Mouse (Mus musculus): Measurements from ENCODE around the gene Paxbp1.
"Not testable (repeated sequence)": the region's sequence is repeated elsewhere in the genome, so short reads cannot be mapped to it uniquely, and the experiment has no call there.

Gene Paxbp1

GRCm38 (mm10) chr16:91044270-91045182 lies at the start of gene Paxbp1:
Gene Paxbp1 (minus strand): TSS chr16:91044543.
- peak; percentile 99 for DNase-seq (ENCODE audit: low read depth, low spot score)

- no peak for DNase-seq (ENCODE audit: low read depth, low spot score)
Measured at GRCm38 (mm10) chr16:91086642-91087306, 42.4 kb upstream of the Paxbp1 start.

DNA sequence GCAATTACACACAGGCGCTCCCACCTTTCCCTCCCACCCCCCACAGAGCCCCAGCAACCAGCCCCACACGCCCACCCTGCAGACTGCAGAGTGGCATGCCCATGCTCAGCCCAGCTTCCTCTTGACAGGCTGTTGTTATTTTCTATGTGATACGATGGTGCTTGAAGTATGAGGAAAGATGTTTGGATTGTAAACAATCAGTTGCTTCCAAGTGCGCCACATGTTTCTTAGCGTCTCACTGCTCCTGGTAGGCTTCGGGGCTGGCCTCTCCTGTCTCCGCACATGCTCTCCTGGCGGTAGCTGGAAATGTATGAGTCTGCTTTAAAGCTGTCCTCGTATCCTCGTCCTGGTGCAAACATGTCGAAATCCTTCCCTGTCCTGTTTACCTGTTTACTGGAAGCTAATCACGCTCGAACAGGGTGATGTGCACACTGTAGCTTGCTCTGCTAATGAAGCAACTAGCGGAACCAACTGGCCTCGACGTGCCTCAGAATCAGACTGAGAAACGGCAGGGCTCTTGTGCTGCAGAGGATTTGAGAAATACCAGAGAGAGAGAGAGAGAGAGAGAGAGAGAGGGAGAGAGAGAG lies 41.0 kb upstream of the Paxbp1 start:
- no peak for DNase-seq (ENCODE audit: low read depth, low spot score)

DNA sequence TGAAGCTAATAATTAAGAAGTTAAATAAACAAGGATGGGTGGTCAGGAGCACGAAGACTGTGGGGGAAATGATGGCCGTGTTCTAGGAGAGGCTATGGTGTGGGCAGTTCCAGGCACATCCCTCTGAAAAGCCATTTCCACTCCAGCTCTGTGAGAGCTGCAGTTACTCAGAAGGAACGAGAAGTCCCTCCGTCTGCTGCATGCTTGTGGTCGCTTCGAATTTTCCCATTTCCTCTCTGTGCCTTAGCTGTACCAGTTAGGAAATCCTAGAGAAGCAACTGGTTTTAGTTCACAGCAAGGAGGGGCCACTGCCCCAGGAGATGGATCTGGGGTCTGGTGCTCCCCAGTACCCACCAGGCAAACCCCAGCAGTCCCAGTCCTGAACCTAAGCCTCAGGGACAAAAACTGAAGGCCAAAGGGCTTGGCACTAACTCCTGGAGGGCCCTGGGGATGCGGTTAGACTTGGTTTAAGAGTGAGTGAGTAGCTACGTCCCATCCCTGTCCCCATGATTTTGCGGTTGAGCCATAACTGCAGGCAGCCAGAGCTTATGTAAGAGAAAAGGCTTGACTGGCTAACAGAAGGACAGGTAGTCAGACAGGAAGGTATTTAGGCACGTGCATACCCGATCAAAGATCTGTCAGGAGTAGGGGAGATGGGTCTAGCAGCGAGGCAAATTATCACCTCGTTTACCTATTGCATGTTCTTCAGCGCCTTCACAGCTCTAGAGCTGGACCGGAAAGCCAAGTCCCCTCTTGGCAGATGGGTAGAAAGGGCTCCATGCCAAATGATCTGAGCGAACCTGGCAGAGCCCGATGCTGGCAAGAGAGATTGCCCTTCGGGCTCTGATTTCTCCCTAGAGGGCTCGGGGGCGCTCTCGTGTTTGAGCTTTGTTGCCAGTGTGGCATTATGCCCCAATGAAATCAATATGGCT lies 40.2 kb upstream of the Paxbp1 start:
- DNase-seq (ENCODE audit: low read depth, low spot score) = no peak

DNA sequence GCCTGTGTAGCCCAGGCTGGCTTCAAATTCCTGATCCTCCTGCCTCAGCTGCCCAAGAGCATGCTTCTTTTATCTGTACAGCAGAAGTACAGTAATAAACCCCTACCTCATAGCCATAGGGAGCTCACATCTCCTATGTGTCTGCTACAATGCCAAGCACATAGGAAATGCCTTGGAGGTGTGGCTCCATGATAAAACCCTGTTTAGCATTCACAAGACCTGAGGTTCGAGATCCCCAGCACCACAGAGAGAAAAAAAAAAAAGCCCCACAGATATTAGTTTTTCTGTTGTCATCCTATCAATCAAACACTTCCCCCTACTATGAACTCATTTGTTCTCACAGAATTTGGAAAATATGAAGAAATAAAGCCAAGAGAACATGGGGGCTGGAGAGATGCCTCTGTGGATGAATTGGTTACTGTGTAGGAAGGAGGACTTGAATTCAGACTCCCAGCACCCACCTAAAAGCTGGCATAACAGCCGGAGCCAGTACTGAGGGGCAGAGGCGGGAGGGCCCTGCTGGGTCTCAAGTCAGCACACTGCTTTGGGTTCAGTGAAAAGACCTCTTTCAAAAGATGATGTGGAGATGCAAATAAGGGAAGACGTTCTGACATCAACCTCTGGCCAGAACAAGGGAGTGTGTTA lies 38.8 kb upstream of the Paxbp1 start:
- no peak for DNase-seq (ENCODE audit: low read depth, low spot score)

DNA sequence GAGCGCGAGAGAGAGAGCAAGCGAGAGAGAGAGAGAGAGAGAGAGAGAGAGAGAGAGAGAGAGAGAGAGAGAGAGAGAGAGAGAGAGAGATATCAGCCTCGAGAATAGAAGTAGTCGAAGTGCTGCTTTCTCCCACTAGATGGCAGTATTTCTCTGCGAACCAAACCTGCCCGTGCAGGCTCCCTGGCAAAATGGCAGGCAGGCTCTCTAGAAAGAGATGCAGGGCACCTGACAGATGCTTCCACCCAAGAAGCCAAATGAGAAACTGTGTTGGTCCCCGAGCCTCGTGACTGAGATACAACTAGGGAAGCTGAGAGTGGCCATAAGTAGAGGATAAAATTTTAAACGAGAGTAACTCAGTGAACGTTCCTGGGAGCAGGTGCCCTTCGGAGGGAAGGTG lies 37.2 kb upstream of the Paxbp1 start:
- DNase-seq (ENCODE audit: low read depth, low spot score) = peak; percentile 88

DNA sequence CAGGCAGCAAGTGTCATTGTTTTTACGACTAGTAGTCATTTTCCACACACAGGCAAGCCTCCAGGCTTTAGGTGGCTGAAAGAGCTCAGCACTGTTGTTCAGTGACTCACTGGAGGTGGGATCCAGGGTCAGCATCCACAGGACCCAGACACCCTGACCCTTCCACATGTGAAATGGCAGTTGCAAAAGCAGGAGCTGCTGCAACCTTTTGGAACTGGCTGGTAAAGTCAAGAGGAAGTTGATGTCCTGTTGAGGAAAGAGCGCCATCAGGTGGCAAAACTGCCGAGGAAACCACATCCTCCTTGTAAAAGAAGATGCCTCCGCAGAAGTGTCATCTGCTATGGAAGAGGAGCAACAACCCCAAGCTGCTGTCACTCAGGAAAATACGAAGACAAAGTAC lies 31.8 kb upstream of the Paxbp1 start:
- DNase-seq (ENCODE audit: low read depth, low spot score) = peak; percentile 25

GRCm38 (mm10) chr16:91075423-91075822 lies 31.1 kb upstream of the Paxbp1 start:
- not testable (repeated sequence) for DNase-seq (ENCODE audit: low read depth, low spot score)

DNA sequence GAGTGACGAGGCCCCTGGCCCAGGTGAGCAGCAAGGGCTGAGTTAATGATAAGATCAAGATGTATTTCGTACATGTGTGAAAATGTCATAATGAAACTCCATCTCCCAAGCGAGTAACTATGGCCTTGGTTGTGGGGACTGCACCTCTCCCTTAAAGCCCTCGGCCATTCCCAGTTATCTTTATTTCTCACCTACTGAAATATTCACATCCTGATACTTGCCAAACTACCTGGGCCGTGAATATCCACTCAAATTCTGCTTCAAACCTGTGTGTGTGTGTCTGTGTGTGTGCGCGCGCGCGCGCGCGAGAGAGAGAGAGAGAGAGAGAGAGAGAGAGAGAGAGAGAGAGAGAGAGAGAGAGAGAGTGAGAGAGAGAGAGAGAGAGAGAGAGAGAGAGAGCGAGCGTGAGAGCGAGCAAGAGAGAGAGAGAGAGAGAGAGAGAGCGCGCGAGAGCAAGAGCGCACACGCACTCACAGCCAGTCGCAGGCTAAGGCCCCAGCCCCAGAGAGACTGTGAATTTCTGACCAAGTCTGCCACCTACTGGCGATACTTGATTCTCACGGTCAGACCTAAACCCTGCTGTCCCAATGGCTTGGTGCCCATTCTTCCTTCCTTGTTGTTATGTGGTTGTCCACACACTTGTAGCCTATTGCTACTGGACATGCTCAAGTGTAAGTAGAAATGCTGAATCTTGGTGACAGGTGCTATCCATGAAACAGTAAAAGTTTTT lies 29.0 kb upstream of the Paxbp1 start:
- DNase-seq (ENCODE audit: low read depth, low spot score) = peak; percentile 98

GRCm38 (mm10) chr16:91072256-91072655 lies 27.9 kb upstream of the Paxbp1 start:
- no peak for DNase-seq (ENCODE audit: low read depth, low spot score)

- no peak for DNase-seq (ENCODE audit: low read depth, low spot score)
Measured at GRCm38 (mm10) chr16:91068969-91069368, 24.6 kb upstream of the Paxbp1 start.

- no peak for DNase-seq (ENCODE audit: low read depth, low spot score)
Measured at GRCm38 (mm10) chr16:91067122-91067521, 22.8 kb upstream of the Paxbp1 start.

GRCm38 (mm10) chr16:91064583-91065365 lies 20.4 kb upstream of the Paxbp1 start:
- DNase-seq (ENCODE audit: low read depth, low spot score) = no peak

DNA sequence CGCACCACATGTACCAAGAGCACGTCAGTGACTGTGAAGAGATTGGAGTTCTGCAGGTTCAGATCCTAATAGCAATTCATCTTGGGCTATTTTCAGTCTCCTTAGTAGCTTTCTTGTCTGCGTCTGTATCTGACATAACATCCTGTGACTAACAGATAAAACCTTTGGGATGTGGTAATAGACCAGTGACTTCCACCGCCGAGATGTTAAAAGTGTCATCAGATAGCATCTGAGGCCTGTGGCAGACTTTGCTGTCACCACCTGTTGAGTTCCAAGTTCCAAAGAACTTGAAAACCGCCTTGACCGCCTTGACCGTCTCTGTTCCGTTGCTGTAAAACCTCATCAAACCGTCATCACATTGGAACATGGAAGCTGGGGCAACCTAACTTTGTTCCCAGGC lies 19.4 kb upstream of the Paxbp1 start:
- no peak for DNase-seq (ENCODE audit: low read depth, low spot score)

DNA sequence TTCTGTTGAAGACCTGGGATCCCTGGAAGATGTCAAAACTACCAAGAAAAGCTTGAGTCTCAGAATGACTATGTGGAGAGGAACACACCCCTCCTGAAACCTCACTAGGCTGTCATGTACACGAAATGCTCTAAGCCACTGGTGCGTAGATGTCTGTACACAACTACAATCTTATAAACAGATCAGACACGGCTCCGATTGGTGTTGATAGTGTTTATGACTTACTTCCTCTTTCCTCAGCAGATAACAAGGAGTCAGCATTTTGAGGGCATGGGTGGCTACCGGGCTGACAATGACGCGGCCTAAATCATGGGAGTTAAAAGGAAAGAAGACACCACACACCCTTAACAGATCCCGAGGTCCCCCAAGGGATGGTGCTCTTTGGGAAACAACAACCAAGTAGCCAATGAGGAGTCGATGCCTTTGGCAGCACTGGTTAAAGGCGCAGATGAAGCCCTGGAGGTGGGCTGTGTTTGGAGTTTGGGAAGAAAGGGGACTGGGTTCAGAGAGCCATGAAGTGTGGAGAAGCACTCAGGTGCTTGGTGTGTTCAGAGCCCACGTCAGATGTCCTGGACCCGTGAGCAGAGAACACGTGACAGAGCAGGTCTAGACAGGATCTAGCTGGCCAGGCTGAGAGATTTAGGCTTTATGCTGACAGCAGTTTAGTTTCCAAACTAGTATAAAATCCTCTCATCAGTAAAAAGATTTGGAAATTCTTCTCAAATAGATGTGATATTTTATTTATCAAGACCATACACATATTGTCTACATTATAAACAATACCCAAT lies 17.4 kb upstream of the Paxbp1 start:
- DNase-seq (ENCODE audit: low read depth, low spot score) = no peak

- no peak for DNase-seq (ENCODE audit: low read depth, low spot score)
Measured at GRCm38 (mm10) chr16:91057741-91058140, 13.4 kb upstream of the Paxbp1 start.

- DNase-seq (ENCODE audit: low read depth, low spot score) = no peak
Measured at GRCm38 (mm10) chr16:91057261-91057660, 12.9 kb upstream of the Paxbp1 start.

- no peak for DNase-seq (ENCODE audit: low read depth, low spot score)
Measured at GRCm38 (mm10) chr16:91056043-91056821, 11.9 kb upstream of the Paxbp1 start.
